Comparison of ENCODE assay signal across 16 mouse cellular contexts in genomic region chr7:144524427-144525191, GRCm38 (mm10). TPM values are rescaled to one million over a fixed set of nuclear protein-coding genes. Genes with fewer than 3 reads are reported as not detected.
DNase-seq lines count a peak whose midpoint lies in the region; ATAC-seq and TF ChIP-seq lines count a peak whose summit lies in the region.
"Had no signal": no experiment of that assay in that cellular context is flagged by ENCODE, and none has a peak within 500 bp of the region (broad histone marks: within the 10 kb centered on the region; RNA-seq: fewer than 3 reads in every experiment).

No protein-coding gene starts in this region.

- no peaks in the 10 kb centered on the region for H3K9me3 ChIP-seq in erythroblast, embryonic 14.5 days (ENCODE audit: control insufficient read depth, low read length)
- H3K9me3 ChIP-seq in liver, postnatal 0 days (ENCODE audit: low read length) = no peaks in the 10 kb centered on the region
- H3K9me3 ChIP-seq: forebrain, embryonic 10.5 days; heart, embryonic 15.5 days had no signal

- peaks cover 63% of the 10 kb centered on the region for H3K4me1 ChIP-seq in cerebellum, adult 2 months (ENCODE audit: control insufficient read depth, insufficient read depth, low read length)
- H3K4me1 ChIP-seq in erythroblast, embryonic 14.5 days (ENCODE audit: control insufficient read depth) = peaks cover 69% of the 10 kb centered on the region
- peaks cover 9% of the 10 kb centered on the region for H3K4me1 ChIP-seq in liver, postnatal 0 days (ENCODE audit: insufficient read depth)

- peak overlapping the region; percentile 20 for H3K27ac ChIP-seq in gastrocnemius, adult 2 months
- H3K27ac ChIP-seq in cerebellum, adult 2 months (ENCODE audit: insufficient read depth, low read length) = peak overlapping the region; percentile 79
- 0 out of 2 replicates have a peak overlapping the region, but pooled peaks have one; percentile 7 for H3K27ac ChIP-seq in liver, postnatal 0 days (ENCODE audit: low read depth)
- H3K27ac ChIP-seq: forebrain, embryonic 10.5 days; heart, embryonic 15.5 days; macrophage had no signal

- no peak overlapping the region for H3K4me3 ChIP-seq in gastrocnemius, adult 2 months
- H3K4me3 ChIP-seq in cerebellum, adult 2 months (replicated peaks; ENCODE audit: insufficient read depth, low read depth, low read length) = no peak overlapping the region
- H3K4me3 ChIP-seq in erythroblast, embryonic 14.5 days (replicated peaks) = peak overlapping the region; percentile 4
- H3K4me3 ChIP-seq in liver, postnatal 0 days (ENCODE audit: low read depth, low read length) = no peak overlapping the region
- H3K4me3 ChIP-seq: forebrain, embryonic 10.5 days; heart, embryonic 15.5 days had no signal

- H3K27me3 ChIP-seq in cerebellum, adult 2 months (ENCODE audit: control insufficient read depth, insufficient read depth, low read length) = no peaks in the 10 kb centered on the region
- H3K27me3 ChIP-seq in erythroblast, embryonic 14.5 days (ENCODE audit: control insufficient read depth) = no peaks in the 10 kb centered on the region
- H3K27me3 ChIP-seq in liver, postnatal 0 days (ENCODE audit: insufficient read depth, low read length) = no peaks in the 10 kb centered on the region
- H3K27me3 ChIP-seq: heart, embryonic 15.5 days had no signal

- intact Hi-C loops in gastrocnemius, adult 2 months (cut with DNase I) = no loop called here
- intact Hi-C loops in gastrocnemius, postnatal 14 days (cut with DNase I; ENCODE audit: low total_unique reads) = no loop called here

- no peak for ATAC-seq in liver, postnatal 0 days
- ATAC-seq in granulocyte monocyte progenitor cell, adult 5-6 weeks (replicated peaks; ENCODE audit: poor library complexity, severe bottlenecking) = no peak; the same call in 1 of the 2 replicates
- ATAC-seq: midbrain, embryonic 16.5 days had no signal

- H3K4me2 ChIP-seq in liver, postnatal 0 days (ENCODE audit: low read depth, low read length) = no peak overlapping the region
- H3K4me2 ChIP-seq: heart, embryonic 15.5 days had no signal

- no peak for TF ChIP-seq EP300 in liver, postnatal 0 days (IDR thresholded peaks at IDR 0.05; ENCODE audit: low read depth)

- TF ChIP-seq CTCF in gastrocnemius, adult 2 months (IDR thresholded peaks at IDR 0.05) = no peak
- no peak for TF ChIP-seq CTCF in cerebellum, adult 2 months (IDR thresholded peaks at IDR 0.05; ENCODE audit: borderline replicate concordance, insufficient read depth, low read depth, low read length)
- TF ChIP-seq CTCF in liver, postnatal 0 days (IDR thresholded peaks at IDR 0.05; ENCODE audit: low read depth) = no peak

- 19% methylated on average over 6 of the region's 6 CpGs for WGBS in cerebellum, adult 2 months
- WGBS in liver, postnatal 0 days (ENCODE audit: insufficient replicate concordance) = 54% methylated on average over 6 of the region's 6 CpGs

- DNase-seq in gastrocnemius, adult 2 months = no peak
- DNase-seq in gastrocnemius, postnatal 14 days = no peak
- peak; percentile 81 to 94 for DNase-seq in cerebellum, adult 2 months
- no peak for DNase-seq in liver, postnatal 0 days
- DNase-seq in retina, postnatal 1 day = no peak
- no peak for DNase-seq in adrenal gland, adult 8-10 months
- DNase-seq: adrenal gland, postnatal 14 days; kidney, postnatal 10 days; layer of hippocampus, adult 9-11 months; lung, adult 18-20 months had no signal

- H3K36me3 ChIP-seq in erythroblast, embryonic 14.5 days (ENCODE audit: control insufficient read depth) = peaks cover 34% of the 10 kb centered on the region
- H3K36me3 ChIP-seq in liver, postnatal 0 days (replicated peaks; ENCODE audit: insufficient read depth, low read length) = 0 out of 2 replicates have a peak, but pooled peaks cover 9% of the 10 kb centered on the region

- no peak for TF ChIP-seq POLR2A in cerebellum, adult 2 months (IDR thresholded peaks at IDR 0.05; ENCODE audit: borderline replicate concordance, insufficient read depth, low read length)

- H3K9ac ChIP-seq in liver, postnatal 0 days (replicated peaks) = no peak overlapping the region
- H3K9ac ChIP-seq: heart, embryonic 15.5 days had no signal

RNA-seq across cellular contexts. Expression of gene Ppfia1, which starts 28.9 kb away (rescaled TPM):
- 10 to 100 TPM; 28.3 to 33.4 TPM for total RNA-seq in gastrocnemius, adult 2 months (2021)
- 10 to 100 TPM; 25.6 to 29.6 TPM for total RNA-seq in gastrocnemius, postnatal 14 days (2021)
- polyA plus RNA-seq in cerebellum, adult 2 months (2012; rRNA removed) = 77.6 and 79.6 TPM in 2 replicates
- 4.9 and 6.1 TPM in 2 replicates for polyA plus RNA-seq in erythroblast, embryonic 14.5 days (2012)
- polyA plus RNA-seq in liver, postnatal 0 days (2015; fragmentation: Nextera tagmentation; extraction: Ambion mirVana) = 7.1 and 8.2 TPM in 2 replicates
- total RNA-seq in granulocyte monocyte progenitor cell, adult 5-6 weeks (2014; fragmentation: Nextera tagmentation) = 29.4 and 31.4 TPM in 2 replicates
- total RNA-seq in granulocyte monocyte progenitor cell, adult 5-6 weeks (2017) = 35.4 and 39.8 TPM in 2 replicates
- total RNA-seq in adrenal gland, adult 8-10 months (2022) = 10 to 100 TPM; 48.2 to 63.2 (median 54.5) TPM

RNA-seq across cellular contexts. Expression of gene Cttn, which starts 53.8 kb away (rescaled TPM):
- 10 to 100 TPM; 16.3 to 20.7 TPM for total RNA-seq in gastrocnemius, adult 2 months (2021)
- 10 to 100 TPM; 32.6 to 35.8 TPM for total RNA-seq in gastrocnemius, postnatal 14 days (2021)
- polyA plus RNA-seq in cerebellum, adult 2 months (2012; rRNA removed) = 119 and 131 TPM in 2 replicates
- polyA plus RNA-seq in erythroblast, embryonic 14.5 days (2012) = 4.9 and 11.7 TPM in 2 replicates
- 24.8 and 29.0 TPM in 2 replicates for polyA plus RNA-seq in liver, postnatal 0 days (2015; fragmentation: Nextera tagmentation; extraction: Ambion mirVana)
- total RNA-seq in granulocyte monocyte progenitor cell, adult 5-6 weeks (2014; fragmentation: Nextera tagmentation) = 1.5 and 2.4 TPM in 2 replicates
- 2.3 and 6.8 TPM in 2 replicates for total RNA-seq in granulocyte monocyte progenitor cell, adult 5-6 weeks (2017)
- 100 to 1,000 TPM; 228 to 248 (median 236) TPM for total RNA-seq in adrenal gland, adult 8-10 months (2022)

RNA-seq across cellular contexts. Expression of gene Fadd, which starts 57.7 kb away (rescaled TPM):
- 1 to 10 TPM; 1.6 to 2.6 TPM for total RNA-seq in gastrocnemius, adult 2 months (2021)
- total RNA-seq in gastrocnemius, postnatal 14 days (2021) = 1 to 10 TPM; 3.1 to 3.9 TPM
- 3.3 TPM in 2 replicates for polyA plus RNA-seq in cerebellum, adult 2 months (2012; rRNA removed)
- 0.16 and 0.23 TPM in 2 replicates for polyA plus RNA-seq in erythroblast, embryonic 14.5 days (2012)
- polyA plus RNA-seq in liver, postnatal 0 days (2015; fragmentation: Nextera tagmentation; extraction: Ambion mirVana) = 4.1 TPM in 2 replicates
- 8.3 and 13.2 TPM in 2 replicates for total RNA-seq in granulocyte monocyte progenitor cell, adult 5-6 weeks (2014; fragmentation: Nextera tagmentation)
- 6.7 and 8.1 TPM in 2 replicates for total RNA-seq in granulocyte monocyte progenitor cell, adult 5-6 weeks (2017)
- 10 to 100 TPM; 13.2 to 14.9 (median 13.8) TPM for total RNA-seq in adrenal gland, adult 8-10 months (2022)

Comparison
In these comparisons a context has a peak if more than half of its experiments do, and no peak if none do; other contexts are left out.
1. DNase-seq: peak in cerebellum, adult 2 months (2 of 2); none in gastrocnemius, adult 2 months (single experiment), gastrocnemius, postnatal 14 days (single experiment), liver, postnatal 0 days (single experiment), retina, postnatal 1 day (single experiment) and adrenal gland, adult 8-10 months (single experiment).
2. H3K27ac ChIP-seq: peak in every context shown above with its lines; median percentile 79 in cerebellum, adult 2 months; 20 in gastrocnemius, adult 2 months; 7 in liver, postnatal 0 days.
3. RNA of gene Cttn, which starts 53.8 kb away (total RNA-seq): 228 to 248 TPM in adrenal gland, adult 8-10 months; 32.6 to 35.8 TPM in gastrocnemius, postnatal 14 days, 16.3 to 20.7 TPM in gastrocnemius, adult 2 months and 1.5 to 6.8 TPM in granulocyte monocyte progenitor cell, adult 5-6 weeks; every median in the first group is over 4 times any median in the second.